Mouse (Mus musculus) forebrain, embryonic 11.5 days (tissue): ENCODE results near the gene Polk. TPM values are rescaled to one million over a fixed set of nuclear protein-coding genes. Genes with fewer than 3 reads are reported as not detected.

Experiments
- ATAC-seq: fragments of 200-750 bp; cut with Nextera tagmentation; replicated peaks from 2 replicates; pipeline ENCODE4 v1.8.0; 2017; ENCODE audit warnings: moderate TSS enrichment; ENCODE audit not compliant: low FRiP score
- DNase-seq: peaks from one replicate; pipeline ENCODE4 v3.0.0-alpha.2; 2017; ENCODE audit warnings: low spot score
- H3K27ac ChIP-seq: fragments of 300-500 bp; sonication (generic); 2 replicates; pipeline ENCODE4 v1.5.1; 2014; ENCODE audit warnings: low read depth, low read length
- H3K27me3 ChIP-seq: fragments of 300-500 bp; sonication (generic); 2 replicates; pipeline ENCODE4 v1.6.1; 2014; ENCODE audit warnings: mild to moderate bottlenecking, low read length, mixed read lengths; ENCODE audit not compliant: control insufficient read depth, insufficient read depth
- H3K36me3 ChIP-seq: fragments of 300-500 bp; sonication (generic); 2 replicates; pipeline ENCODE4 v1.6.1; 2014; ENCODE audit warnings: mild to moderate bottlenecking, low read length, moderate library complexity, mixed read lengths; ENCODE audit not compliant: control insufficient read depth, insufficient read depth
- H3K4me1 ChIP-seq: fragments of 300-500 bp; sonication (generic); replicated peaks from 2 replicates; pipeline ENCODE4 v1.6.1; 2014; ENCODE audit warnings: low read length, mixed read lengths; ENCODE audit not compliant: control insufficient read depth, insufficient read depth
- H3K4me2 ChIP-seq: fragments of 300-500 bp; sonication (generic); 2 replicates; pipeline ENCODE4 v1.6.1; 2014; ENCODE audit warnings: low read depth, mild to moderate bottlenecking, low read length, moderate library complexity, mixed read lengths; ENCODE audit not compliant: severe bottlenecking
- H3K4me3 ChIP-seq: fragments of 300-500 bp; sonication (generic); 2 replicates; pipeline ENCODE4 v1.5.1; 2014; ENCODE audit warnings: low read depth, low read length
- H3K9ac ChIP-seq: fragments of 300-500 bp; sonication (generic); 2 replicates; pipeline ENCODE4 v1.6.1; 2014; ENCODE audit warnings: low read length
- H3K9me3 ChIP-seq: fragments of 300-500 bp; sonication (generic); 2 replicates; pipeline ENCODE4 v1.6.1; 2016; ENCODE audit warnings: low read length, mixed read lengths; ENCODE audit not compliant: control insufficient read depth
- WGBS: fragments of 180-500 bp; shearing (Covaris S2); extraction: QIAGEN DNeasy Blood & Tissue Kit; methylation state at CpG from one replicate; pipeline ENCODE4 v1.1.7; 2014; 5-methylcytosine and 5-hydroxymethylcytosine counted together
- polyA plus RNA-seq: library from polyadenylated mRNA; unstranded; fragments of >200 nt; fragmentation: Nextera tagmentation; extraction: Ambion mirVana; gene quantifications from 2 replicates; pipeline ENCODE4 v1.2.1, GENCODE M21; 2014

Polk gene
- polyA plus RNA-seq, 1 experiment from 2014 or later = 10.4 TPM

GRCm38 (mm10) chr13:96433041-96433440 lies 109.3 kb downstream of the Polk start:
- no peaks in the 10 kb centered on the region for H3K27me3 ChIP-seq
- no peaks in the 10 kb centered on the region for H3K36me3 ChIP-seq
- H3K9ac ChIP-seq = no peak overlapping the region
- H3K4me3 ChIP-seq = no peak overlapping the region
- no peak overlapping the region for H3K27ac ChIP-seq
- WGBS = 90% methylated on average over 6 of the region's 6 CpGs
- no peaks in the 10 kb centered on the region for H3K9me3 ChIP-seq
- DNase-seq = no peak
- H3K4me1 ChIP-seq = no peaks in the 10 kb centered on the region
- ATAC-seq = no peak
- no peak overlapping the region for H3K4me2 ChIP-seq

GRCm38 (mm10) chr13:96432376-96432811 lies 110.0 kb downstream of the Polk start:
- H3K36me3 ChIP-seq = no peaks in the 10 kb centered on the region
- H3K4me2 ChIP-seq = no peak overlapping the region
- no peak overlapping the region for H3K9ac ChIP-seq
- H3K27me3 ChIP-seq = no peaks in the 10 kb centered on the region
- no peaks in the 10 kb centered on the region for H3K9me3 ChIP-seq
- no peak for DNase-seq
- no peak overlapping the region for H3K4me3 ChIP-seq
- H3K4me1 ChIP-seq = no peaks in the 10 kb centered on the region
- 53% methylated on average over 3 of the region's 3 CpGs for WGBS
- ATAC-seq = no peak
- H3K27ac ChIP-seq = no peak overlapping the region

GRCm38 (mm10) chr13:96431595-96432156 lies 110.7 kb downstream of the Polk start:
- Histone ChIP-seq H3K36me3 (no peaks in the 10 kb centered on the region), H3K27me3 (no peaks in the 10 kb centered on the region), H3K9ac (no peak overlapping the region; the same call in 1 of the 2 replicates), H3K9me3 (no peaks in the 10 kb centered on the region), H3K4me1 (no peaks in the 10 kb centered on the region), H3K4me3 (no peak overlapping the region), H3K27ac (no peak overlapping the region), H3K4me2 (no peak overlapping the region)
- 41% methylated on average over 12 of the region's 12 CpGs for WGBS
- DNase-seq = peak; percentile 92
- ATAC-seq = peak; percentile 75

Other genes with a start within 250 kb of the Polk start
- gene Poc5, start 154.3 kb downstream of the Polk start, polyA plus RNA-seq = 25.8 and 27.3 TPM in 2 replicates
- not detected in 2 replicates for gene Ankdd1b, start 71.4 kb downstream of the Polk start, polyA plus RNA-seq
- gene Gm17622, start 51.8 kb downstream of the Polk start, polyA plus RNA-seq = not detected in 2 replicates
- 6.1 and 8.0 TPM in 2 replicates for gene Col4a3bp, start within 50 bp of the Polk start, polyA plus RNA-seq
- 189 and 190 TPM in 2 replicates for gene Hmgcr, start 128.4 kb upstream of the Polk start, polyA plus RNA-seq
- not detected in 2 replicates for gene Ankrd31, start 205.7 kb upstream of the Polk start, polyA plus RNA-seq